Mouse (Mus musculus) 416B (cell line): ENCODE data around the gene Arhgef40.

Experiments used
- DNase-seq: peaks from one replicate; pipeline ENCODE4 v3.0.0; 2011; ENCODE audit warnings: low read depth

Arhgef40 gene

DNA sequence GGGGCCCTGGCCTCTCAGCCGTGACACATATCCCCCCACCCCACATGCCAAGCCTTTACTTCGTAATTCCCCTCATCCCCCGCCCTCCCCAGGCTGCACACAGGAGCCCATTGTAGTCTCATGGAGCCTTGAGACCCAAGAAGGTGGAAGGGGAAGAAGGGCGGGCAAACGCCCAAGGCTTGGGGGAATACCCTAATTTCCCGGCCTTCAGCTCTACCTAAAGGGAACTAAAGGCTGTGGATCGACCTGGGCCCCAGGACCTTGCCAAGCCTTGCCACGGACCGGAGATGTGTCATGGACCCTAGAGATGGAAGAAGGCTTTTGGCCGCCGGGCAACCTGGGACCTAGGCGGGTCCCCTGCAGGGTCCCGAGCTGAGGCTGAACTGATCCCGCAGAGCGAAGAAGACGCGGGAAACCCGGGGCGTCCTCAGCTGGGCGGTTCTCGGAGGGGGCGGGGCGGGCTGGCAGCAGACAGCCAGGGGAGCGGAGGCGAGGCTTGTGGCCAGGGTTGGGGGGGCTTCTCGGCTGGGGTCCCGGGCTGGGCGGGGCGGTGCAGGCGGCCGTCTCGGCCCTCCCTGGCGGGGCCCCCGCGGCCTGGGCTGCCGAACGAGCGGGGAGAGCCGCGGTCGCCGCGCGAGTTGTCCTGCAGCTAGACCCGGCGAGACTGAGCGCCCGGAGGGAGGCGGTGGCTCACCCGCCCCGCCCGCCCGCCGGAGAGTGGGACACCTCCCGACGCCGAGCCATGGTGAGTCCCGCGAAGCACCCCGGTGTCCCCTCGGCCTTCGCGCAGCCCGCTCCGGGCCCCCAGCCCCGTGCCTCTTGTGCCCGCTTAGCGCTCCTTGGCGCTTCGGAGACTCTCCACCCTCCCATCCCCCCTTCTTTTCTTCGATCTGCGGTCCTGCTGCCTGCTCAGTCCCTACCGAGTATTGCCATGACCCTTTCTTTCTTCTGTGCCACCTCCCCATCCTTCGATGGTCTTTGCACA, at the start of gene Arhgef40:
Gene Arhgef40, plus strand, starts transcription at position 473 of the 985 bp plus-strand sequence.
- no peak for DNase-seq

GRCm38 (mm10) chr14:51939005-51939404, 45.5 kb upstream of the Arhgef40 start:
- DNase-seq, result no peak

DNA sequence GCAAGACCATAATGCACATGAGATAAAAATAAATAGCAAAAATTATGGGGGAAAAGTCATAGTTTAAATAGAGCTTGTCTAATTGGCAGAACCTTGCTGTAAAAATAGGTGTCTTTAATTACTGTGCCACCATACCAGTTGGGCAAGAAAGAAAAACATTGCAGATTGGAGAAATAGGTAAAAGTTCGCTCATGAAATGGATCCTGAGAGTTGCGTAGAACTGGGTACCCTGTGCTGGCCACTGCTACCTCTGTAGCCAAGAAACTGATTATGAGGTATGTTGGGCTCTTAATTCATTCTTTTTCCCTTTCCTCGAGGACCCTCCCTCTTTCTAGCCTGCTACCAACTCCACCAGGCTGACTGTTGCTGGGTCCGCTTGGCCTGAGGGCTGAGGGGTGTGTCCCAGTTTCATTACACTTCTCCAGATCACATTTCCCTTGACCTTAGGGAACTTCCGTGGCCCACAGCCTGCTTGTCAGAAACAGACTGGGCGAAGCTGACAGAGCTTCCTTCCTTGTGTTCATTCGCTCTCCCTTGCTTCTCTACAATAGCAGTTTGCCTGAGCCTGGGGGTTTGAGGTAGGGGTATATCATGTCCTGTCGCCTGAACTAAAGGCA, 43.5 kb upstream of the Arhgef40 start:
- peak; percentile 56 for DNase-seq

GRCm38 (mm10) chr14:51941577-51941976, 42.9 kb upstream of the Arhgef40 start:
- DNase-seq, result peak; percentile 16

DNA sequence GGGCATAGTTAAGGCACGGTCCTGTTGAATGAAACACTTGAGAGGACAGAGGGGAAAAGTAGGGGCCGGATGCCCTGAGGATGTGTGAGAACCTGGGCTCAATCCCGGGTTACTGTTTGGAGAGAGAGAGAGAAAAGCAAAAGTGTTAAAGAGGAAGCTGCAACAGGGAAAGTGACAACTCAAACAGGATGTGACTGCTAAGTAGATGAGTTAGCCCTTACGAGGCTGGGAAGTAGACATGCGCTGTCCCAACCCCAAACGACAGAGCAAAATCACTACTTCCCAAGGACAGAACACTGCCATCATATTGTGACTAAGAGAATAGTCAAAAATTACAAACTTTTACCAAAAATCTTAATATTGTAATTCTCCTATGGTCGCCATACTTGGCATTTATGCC, 42.3 kb upstream of the Arhgef40 start:
- peak; percentile 68 for DNase-seq

DNA sequence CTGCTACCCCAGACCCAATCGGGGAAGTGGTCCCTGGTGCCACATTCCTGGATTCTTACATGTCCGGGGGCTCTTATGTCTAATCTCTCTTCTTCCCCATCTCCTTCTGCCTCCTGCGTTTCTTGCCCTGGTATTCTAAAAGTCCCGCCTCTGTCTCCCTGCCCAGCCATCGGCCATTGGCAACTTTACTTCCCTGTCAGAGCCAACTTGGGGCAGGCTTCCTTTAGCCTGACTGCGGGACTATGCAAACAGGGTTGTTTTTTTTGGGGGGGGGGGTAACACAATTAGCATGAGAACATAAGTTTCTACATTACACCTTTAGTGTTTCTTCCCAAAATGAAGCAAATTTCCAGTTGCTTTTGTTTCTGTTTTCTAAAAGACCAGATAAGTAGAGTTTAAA, 41.2 kb upstream of the Arhgef40 start:
- no peak for DNase-seq

GRCm38 (mm10) chr14:51960316-51960715, 24.2 kb upstream of the Arhgef40 start:
- DNase-seq, result peak; percentile 16

DNA sequence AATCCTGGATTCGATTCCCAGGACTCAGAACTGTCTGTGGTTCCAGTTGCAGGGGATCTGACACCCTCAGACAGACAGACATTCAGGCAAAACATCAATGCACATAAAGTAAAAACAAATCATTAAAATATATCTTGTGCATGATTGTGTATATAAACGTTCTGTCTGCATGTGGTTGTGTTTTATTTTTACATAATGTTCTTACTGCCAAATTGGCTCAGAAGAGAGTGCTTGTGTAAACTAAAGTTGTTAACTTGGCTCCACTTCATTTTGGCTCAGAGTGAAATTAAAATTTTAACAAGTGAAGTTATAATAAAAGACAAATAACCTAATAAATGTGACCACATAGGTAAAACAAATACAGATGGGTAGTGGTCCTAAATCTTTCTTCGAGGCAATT, 17.1 kb upstream of the Arhgef40 start:
- no peak for DNase-seq

- DNase-seq, result no peak
These were observed 5.3 kb upstream of the Arhgef40 start for GRCm38 (mm10) chr14:51979252-51979651.

DNA sequence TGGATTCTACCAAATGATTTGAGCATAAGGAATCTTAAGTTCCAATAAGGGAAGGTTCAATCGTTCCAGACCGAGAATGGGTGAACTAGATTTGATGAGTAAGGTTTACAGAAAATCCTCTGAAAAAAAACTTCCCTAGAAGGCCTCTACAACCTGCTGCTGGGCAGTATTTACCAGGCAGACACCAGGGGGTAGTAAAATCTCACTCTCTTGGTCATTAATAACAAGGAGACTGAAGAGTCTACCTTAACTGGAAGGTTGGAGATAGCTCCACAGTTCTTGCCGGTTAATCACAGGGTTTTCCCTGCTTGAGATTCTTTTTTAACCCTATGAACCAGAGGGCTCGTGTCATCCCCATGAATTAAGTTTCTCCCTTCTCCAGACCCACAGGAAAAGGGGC, 1.3 kb upstream of the Arhgef40 start:
- peak; percentile 44 for DNase-seq

GRCm38 (mm10) chr14:51983855-51984246, 668 bp upstream of the Arhgef40 start:
- no peak for DNase-seq

GRCm38 (mm10) chr14:51985301-51986152, 1.0 kb downstream of the Arhgef40 start:
- DNase-seq, result peak; percentile 32

GRCm38 (mm10) chr14:51986153-51986505, 1.6 kb downstream of the Arhgef40 start:
- no peak for DNase-seq

DNA sequence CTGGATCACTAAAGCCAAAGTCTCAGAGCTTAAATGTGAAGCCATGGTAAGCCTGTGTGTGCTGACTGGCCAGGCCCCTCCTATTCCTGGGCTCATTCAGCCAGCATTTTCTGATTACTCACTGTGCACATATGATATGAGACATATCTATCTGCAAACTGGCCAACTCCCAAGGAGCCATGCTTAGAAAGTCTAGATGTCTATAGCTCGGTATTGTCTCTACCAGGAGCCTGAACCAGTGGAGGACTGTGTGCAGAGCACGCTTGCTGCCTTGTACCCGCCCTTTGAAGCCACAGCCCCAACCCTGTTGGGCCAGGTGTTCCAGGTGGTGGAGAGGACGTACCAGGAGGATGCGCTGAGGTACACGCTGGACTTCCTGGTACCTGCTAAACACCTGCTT, 2.7 kb downstream of the Arhgef40 start:
- DNase-seq, result no peak

DNA sequence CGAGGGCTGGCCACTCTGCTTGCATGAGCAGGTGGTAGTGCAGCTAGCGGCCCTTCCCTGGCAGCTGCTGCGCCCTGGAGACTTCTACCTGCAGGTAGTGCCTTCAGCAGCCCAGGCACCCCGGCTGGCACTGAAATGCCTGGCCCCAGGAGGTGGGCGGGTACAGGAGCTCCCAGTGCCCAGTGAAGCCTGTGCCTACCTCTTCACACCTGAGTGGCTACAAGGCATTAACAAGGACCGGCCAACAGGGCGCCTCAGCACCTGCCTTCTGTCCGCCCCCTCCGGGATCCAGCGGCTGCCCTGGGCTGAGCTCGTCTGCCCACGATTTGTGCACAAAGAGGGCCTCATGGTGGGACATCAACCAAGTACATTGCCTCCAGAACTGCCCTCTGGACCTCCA, 4.2 kb downstream of the Arhgef40 start:
- no peak for DNase-seq

DNA sequence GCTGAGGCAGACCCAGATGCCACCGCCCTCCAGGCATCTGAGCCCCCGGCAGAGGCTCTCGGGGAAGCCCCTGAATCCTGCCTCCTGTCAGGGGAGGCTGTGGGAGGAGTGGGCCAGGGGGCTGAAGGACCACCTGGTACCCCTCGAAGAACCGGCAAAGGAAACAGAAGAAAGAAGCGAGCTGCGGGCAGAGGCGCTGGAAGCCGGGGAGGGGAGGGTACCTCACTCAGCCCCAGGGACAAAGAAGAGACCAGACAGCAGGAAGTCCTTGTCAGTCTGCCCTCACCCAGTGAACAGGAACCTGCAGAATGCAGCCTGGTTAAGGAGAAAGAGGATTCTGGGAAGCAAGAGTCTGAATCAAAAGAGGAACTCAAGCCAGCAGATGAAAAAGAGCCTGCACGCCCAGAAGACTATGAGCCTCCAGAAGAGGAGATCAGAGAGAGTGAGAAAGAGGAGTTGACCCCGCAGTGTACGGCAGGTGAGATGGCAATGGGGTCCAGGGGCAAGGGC, 5.0 kb downstream of the Arhgef40 start:
- DNase-seq, result no peak

GRCm38 (mm10) chr14:51994453-51994852, 9.9 kb downstream of the Arhgef40 start:
- no peak for DNase-seq

DNA sequence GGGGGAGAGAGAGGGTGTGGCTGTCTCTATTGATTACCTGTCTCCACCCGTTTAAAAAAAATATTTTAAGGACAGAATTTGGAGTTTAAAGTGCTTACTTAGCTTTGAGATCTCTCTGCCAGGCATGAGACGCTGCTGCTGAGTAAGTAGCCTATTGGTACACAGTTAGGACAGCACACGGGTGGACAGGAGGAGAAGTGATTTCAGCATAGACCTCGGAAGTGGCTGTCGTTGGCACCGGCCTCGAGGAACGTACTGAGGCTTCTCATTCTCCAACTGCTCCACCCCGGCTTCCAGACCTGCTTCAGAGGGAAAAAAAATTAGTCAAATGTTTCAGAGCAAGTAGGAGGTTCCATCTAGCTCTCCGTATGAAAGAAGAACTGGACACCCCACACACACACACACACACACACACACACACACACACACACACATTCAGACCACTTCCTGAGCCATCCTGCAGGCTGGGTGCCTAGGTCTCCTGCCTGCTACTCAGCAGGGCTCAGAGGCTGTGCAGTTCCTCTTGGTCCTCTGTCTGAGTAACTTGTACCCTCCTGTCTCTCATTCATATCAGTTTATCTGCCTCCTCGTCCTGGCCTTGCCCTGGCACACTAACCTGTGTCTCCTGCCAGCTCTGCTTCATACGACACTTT, 10.8 kb downstream of the Arhgef40 start:
- DNase-seq, result peak; percentile 69

GRCm38 (mm10) chr14:51996231-51996841, 11.8 kb downstream of the Arhgef40 start:
- DNase-seq, result peak; percentile 60

- DNase-seq, result no peak
These were observed 12.3 kb downstream of the Arhgef40 start for GRCm38 (mm10) chr14:51996866-51997265.

DNA sequence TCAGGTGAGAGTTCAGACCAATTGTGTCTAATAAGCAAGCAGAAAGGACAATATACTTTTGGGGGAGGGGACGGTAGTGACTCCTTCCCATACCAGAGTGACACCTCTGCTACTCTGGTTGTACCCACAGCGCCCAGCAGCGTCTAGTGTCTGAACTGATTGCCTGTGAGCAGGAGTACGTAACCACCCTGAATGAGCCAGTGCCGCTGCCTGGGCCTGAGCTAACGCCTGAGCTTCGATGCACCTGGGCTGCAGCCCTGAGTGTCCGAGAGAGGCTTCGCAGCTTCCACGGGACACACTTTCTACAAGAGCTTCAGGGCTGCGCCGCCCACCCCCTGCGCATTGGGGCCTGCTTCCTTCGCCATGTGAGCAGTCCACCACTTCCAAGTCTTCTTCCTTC, 13.0 kb downstream of the Arhgef40 start:
- no peak for DNase-seq
